Mouse (Mus musculus) cerebellum, postnatal 4 days (tissue): ENCODE results near the gene Myh14.

Experiments used
- DNase-seq, 2 experiments: peaks; one replicate each; pipeline ENCODE4 v3.0.0; 2022; ENCODE audit warnings: low spot score in 2 of 2, mixed read lengths in 1 of 2

Gene Myh14

DNA sequence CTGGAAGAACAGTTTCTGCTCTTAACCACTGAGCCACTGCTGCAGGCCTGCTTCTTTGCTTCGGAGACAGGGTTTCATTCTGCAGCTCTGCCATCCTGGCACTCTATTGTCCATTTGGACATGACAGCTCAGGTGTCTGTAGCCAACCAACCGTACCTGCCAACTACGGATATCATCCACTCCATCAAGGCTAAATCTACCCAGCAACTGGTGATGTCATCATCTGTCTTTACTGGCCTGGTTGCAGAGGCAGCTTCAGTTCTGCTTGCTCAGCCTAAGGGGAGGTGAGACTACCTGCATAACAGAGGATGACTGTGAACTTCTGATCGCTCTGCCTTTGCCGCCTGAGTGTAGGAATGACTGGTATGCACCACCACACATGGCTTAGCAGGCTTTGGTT, 1.6 kb upstream of the Myh14 start:
- no peak for DNase-seq

DNA sequence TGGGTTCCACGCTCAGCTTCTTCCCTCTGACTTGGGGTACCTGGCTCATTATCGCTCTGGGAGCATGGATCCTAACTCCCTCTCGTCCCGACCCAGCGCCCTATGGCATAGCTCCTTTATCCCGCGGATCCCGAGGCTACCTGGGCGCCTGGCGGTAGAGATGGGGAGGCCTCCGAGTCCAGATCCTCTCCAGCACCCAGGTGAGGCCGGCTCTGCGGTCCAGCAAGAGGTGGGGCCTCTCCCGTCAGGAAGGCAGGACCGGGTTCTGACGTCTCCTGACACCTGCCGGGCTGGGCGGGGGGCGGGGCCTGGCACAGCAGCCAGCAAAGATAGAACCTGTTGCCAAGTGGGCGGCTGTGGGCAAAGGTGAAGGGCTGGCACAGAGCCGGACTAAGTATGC, 1.5 kb downstream of the Myh14 start:
- DNase-seq = no peak

DNA sequence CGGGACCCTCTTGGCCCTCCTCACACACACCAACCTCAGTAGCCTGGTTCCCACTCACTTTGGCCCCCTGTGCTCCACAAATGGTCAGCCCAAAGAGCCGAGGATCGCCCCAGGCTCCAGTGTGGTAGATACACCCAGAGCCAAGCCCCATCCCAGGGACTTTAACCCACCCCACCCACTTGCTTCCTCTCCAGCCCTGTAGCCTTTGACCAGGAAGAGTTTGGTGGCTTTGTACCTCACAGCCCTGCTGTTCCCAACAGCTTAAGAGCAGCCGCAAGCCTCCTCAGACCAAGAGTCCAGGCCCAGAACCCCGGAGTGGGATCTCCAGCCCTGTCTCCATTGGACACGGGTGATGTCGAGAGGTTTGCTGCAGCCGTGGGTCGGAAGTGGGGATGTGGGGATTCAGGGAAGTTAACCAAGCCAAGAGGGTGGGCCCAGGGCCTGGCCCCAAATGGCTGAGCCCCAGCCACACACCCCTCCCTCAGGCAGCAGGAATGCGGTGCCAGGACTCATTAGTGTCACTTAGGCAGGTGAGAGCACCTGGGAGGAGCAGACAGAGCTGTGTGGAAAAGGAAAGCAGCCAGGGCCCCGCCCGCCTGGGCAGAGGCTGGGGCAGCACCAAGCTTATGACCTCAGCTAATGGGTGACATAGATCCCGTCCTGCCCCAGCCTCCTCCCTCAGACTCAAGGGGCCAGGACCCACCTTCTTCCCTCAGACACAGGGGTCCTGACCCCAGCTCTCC, 2.5 kb downstream of the Myh14 start:
- DNase-seq = no peak

DNA sequence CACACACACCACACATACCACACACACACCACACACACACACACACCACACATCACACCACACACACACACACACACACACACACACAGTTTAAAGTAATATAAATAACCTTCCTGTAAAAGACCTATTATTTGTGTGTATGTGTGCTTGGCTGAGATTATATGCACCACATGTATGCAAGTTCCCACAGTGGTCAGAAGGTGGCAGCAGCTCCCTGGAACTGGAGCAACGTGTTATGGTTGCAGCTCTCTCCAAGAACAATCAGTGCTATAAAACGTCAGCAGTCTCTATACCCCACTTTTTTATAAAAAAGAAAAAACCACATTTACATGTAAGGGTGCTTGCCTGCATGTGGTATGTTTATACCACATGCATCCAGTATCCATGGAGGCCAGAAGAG, 4.2 kb downstream of the Myh14 start:
- no peak for DNase-seq

DNA sequence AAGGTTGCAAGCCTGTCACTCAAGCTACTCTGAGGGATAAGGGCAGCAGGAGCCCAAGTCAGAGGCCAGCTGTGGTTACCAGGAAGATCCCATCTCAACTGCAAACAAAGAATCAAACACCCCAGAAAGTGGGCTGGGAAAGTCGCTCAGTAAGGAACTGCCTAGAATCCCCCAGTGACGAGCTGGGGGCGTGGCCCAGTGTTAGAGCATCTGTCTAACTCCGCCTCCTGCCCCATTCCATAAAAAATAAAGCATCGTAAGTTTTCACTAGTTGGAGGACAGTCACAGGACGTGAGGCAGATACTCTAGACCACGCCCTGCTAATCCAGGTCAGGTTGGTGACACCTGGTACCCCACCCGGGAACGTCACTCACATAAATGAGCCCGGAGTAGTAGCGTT, 5.9 kb downstream of the Myh14 start:
- no peak for DNase-seq

DNA sequence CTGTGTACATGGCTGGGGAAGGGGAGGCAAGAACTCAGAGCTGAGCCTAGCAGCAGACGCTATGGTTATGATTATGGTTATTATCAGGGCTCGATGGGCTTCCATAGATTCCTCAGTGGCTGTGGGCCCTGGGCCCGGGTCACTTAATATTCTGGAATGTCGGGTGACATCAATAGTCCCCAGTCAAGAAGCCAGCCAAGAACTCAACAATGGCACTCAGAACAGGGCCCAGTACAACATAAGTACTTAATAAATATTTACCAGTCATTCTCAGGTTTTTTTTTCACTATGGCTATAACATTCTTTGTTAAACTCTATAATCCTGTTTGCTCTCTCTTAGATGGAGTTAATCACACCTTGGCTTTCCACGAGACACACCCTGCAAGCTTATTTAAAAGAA, 7.1 kb downstream of the Myh14 start:
- no peak for DNase-seq

DNA sequence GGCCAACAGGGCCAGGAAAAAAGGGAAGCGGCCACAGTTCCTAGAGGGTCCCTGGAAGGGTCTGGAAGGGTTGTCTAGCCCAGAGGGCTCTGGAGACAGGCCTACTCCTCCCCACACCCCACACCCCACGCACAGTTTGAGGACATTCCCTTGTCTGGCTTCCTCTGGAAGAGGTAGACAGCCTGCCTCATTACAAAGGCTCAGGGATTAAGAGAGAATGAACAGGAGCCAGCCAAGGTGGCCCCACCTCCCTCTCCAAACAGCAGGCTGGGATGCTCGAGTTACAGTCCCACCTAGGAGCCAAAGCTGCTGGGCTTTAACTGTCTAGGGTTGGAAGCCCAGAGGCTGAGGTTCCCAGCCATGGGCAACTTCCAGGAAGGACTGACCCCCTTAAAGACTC, 8.1 kb downstream of the Myh14 start:
- DNase-seq = no peak

DNA sequence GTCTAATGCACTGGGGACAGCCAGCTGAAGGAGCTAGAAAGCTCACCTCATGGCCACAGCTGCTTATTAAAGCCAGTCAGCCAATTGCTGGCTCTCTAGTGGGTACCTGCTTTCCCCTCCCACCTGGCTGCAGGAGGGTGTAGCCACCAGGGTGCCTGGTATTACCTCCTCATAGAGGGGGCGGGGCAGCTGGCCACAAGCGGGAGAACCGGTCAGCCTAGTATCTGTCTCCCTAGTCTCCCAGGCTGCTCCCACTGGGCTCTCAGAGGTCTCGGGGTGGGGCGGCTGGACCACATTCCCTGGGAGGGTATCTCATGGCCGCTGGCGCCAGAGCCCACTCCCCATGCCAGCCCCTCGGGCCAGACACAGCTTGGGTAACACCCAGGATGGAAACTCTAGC, 8.5 kb downstream of the Myh14 start:
- DNase-seq = no peak

DNA sequence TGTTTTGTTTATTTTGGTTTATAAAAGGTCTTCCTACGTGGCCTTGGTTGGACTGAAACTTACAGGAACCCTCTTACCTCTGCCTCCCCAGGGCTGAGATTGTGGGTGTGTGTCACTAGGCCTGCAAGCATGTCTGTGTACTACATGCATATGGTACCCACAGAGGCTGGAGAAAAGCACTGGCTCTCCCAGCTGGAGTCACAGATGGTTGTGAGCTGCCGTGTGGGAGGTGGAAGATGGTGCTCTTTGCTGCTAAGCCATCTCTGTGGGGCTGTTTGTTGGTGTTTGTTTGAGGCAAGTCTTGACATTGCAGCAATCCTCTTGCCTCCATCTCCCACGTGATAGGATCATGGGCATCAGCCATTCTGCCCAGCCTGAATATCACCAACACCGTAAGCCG, 9.4 kb downstream of the Myh14 start:
- no peak for DNase-seq

DNA sequence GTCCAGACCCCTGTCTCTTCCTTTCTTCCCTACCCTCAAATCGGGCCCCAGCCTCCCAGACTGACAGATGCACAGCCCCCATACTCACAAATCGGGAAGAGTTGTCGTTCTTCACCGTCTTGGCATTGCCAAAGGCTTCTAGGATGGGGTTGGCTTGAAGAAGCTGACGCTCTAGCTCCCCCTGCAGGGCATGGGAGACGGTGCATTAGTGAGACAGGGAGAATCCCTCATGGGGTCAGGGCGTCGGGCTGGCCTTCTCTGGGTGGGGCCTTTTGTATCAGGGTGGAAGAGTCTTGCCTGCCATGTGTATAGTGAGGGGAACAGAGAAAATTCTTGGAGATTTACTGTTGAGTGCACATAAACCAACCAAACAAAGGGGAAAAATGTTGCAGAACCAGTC, 15.1 kb downstream of the Myh14 start:
- peak in 1 of 2 experiments; percentile 61 for DNase-seq

DNA sequence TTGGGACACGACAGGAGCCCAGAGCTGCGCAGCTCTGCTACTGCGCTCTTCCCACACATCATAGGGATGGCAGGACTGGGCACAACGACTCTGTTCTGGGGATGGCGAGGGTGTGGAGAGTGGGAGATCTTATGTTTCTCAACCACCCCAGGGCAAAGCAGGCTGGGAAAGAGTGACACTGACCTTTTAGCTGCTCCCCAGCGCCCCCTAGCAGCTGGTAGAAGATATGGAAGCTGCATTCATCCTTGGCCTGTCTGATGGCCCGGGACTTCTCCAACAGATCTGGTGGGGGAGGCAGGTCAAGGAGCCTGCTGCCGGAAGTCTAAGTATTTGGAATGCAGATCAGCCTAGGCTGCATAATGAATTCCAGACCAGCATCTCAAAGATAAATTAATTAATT, 16.9 kb downstream of the Myh14 start:
- DNase-seq = no peak

DNA sequence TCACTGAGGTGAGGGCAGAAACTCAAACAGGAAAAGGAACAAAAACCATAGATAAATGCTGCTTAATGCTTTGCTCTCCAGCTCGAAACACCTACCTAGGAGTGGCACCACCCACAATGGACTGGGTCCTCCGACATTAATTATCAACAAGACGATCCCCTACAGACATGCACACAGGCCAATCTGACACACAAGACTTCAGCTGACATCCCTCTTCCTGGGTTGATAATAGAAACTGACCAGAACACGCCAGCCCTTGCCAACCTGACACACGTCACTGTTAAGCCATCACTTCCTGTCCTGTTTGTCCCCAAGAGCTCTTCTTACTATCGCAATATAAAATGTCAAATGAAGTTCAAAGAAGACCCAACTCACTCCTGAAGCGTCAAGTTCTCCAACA, 19.2 kb downstream of the Myh14 start:
- no peak for DNase-seq

DNA sequence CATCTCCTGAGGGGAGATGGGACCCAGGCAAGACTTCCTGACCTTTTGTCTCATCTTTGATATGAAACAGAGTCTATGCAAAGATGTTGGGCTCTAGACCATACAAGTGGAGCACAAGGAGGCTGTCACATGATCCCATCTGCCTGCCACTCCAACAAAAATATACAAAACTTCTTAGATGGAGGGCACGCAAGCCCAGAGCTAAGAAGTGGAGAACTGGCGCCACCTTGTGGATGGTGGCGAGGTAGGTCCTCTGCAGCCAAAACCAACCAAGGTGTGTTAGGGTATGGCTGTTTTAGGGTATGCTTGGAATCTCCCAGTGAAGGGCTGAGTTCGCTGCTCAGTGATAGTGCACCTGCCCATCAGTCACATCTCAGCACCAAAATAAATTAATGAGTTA, 20.7 kb downstream of the Myh14 start:
- peak; percentile 60 to 76 for DNase-seq

DNA sequence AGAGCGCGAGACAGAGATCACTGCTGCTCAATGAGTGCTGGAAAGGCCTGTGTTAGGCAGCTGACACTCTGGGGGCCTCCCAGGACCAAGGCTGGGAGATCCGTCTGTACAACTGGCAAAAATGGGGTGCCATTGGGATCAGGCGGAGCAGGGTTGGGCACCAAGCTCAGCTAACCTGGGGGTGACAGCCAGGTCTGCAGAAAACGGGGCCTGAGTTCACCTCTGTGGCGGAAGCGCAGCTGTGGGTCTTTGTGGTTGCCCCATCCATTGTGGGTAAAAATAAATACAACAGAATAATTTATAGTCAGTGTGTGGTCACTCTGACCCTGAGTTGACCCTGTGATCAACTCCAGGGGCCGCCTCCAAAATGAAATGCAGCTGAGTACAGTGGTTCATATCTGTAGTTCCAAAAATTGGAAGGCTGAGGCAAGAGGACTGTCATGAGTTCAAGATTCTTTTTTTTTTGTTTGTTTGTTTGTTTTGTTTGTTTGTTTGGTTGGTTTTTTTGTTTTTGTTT, 21.5 kb downstream of the Myh14 start:
- no peak for DNase-seq

DNA sequence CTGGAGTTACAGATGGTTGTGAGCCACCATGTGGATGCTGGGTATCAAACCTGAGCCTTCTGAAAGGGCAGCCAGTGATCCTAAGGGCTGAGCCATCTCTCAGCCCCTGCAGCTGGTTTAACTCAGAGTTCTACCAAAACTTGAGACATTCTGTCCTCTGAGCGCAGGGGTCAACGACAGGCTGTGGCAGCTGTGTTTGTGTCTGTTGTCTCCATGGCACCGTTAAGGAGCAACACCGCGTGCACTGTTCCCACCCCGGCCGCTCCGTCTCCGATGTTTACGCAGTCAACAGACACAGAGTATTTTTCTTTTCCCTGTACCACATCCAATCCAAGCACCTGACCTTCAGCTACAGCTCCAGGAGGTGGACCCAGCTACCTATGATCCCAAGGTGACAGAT, 22.9 kb downstream of the Myh14 start:
- no peak for DNase-seq

DNA sequence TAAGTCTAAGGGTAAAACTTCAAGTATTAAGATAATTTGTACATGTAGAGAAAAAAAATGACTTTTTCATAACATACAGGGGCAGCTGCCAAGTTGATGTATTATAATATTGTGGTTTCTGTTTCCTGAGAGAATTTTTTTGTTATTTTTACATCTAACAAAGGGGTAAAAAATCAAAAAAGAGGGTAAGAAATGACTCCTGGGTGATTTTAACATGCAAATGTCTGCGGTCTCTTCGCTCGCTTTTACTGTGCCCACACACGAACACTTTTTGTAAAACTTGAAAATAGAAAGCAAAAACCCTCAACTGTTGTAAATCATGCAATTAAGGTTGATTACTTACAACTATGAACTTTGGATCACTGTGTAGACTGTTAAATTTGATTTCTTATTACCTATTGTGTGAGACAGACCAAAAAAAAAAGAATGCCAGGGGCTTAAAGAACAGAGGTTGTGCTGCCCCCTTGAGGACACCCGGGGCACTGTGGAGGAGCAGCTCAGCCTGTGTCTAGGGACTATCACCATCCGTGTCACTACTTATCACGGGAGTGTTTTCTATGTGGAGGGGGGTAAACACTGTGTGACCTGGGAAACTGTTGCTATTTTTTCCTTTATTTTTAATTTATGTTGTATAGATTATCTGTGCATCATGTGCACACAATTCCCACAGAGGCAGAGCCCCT, 23.5 kb downstream of the Myh14 start:
- peak; percentile 77 to 88 for DNase-seq

DNA sequence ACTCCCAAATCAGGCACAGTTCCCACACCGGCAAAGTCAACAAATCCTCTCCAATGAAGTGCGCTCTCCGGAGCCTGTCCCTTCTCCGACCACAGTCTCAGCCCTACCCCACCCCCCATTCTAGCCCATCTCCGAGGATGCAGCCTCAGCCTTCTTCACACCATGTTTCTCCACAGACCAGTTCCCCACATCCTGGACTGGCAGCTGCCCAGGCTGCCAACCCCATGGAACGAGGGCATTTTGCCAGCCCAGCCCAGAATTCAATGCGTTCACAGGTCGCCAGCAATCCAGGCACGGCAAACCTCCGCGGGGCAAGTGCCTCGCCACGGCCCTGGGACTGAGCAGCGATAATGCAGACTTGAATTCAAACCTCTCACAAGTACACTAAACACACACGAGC, 24.7 kb downstream of the Myh14 start:
- peak in 1 of 2 experiments; percentile 71 for DNase-seq

DNA sequence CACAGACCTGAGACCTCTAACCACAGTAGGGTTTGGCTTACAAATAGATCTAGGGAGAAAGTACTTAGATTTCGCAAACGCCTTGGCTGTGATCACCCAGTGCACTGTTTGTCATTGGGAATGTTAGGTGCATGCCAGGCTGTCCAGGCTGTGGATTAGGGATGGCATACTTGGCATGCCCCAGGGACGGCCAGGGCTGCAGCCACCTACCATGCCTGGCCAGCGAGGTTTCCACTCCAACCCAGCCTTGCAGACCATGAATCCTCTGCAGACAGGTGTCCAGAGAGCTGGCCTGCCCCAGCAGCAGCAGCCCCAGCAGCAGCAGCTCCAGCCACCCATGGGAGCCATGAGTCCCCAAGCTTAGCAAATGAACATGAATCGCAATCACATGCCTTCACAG, 25.4 kb downstream of the Myh14 start:
- no peak for DNase-seq

DNA sequence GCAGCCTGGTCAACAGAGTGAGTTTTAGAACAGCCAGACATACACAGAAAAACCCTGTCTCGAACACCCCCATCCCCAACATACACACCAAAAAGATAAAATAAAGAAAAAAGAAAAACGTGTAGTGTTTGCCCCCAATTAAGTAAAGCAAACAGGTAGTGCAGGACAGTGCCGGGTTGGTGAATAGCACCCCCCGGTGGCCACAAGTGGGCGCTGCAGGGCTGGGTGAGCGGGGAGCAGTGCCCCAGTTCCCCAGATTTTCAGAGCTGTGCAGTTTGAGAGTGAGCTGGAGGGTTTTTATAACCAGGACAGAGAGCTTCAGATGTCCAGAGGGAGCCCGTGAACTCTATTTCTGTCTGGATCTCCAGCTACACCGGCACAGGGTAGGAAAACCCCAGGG, 28.8 kb downstream of the Myh14 start:
- DNase-seq = peak in 1 of 2 experiments; percentile 57

DNA sequence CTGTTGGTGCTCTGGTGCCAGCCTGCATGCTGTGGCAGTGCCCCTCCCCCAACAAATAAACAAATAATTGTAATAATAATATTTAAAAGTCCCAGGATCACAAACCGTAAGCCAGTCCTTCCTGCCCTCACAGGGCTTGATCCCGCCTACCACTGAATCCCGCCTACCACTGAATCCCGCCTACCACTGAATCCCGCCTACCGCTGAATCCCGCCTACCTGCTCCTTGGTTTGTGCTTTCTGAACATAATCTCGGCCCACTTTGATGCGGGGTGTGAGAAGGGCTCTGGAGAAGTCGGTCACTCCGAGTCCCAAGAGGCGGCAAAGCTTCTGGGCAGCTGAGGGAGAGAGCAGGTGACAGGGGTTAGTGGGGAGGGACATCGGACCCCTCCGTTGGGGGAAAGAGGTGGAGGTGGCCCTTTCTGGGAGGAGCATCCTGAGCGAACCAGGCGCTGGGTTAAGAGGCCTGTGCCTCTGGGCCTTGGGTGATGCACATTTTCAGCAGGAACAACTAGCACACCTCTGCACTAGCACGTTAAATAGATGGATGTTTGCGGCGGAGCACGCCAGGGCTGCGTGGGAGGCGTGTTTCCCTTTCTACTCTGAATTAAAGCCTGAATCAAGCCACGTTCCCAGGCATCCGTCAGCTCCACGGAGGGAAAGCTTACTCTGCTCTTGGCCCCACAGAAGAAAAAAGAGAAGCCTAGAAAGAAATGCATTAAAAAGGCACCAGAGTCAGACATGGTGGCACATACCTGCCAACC, 29.6 kb downstream of the Myh14 start:
- DNase-seq = no peak

DNA sequence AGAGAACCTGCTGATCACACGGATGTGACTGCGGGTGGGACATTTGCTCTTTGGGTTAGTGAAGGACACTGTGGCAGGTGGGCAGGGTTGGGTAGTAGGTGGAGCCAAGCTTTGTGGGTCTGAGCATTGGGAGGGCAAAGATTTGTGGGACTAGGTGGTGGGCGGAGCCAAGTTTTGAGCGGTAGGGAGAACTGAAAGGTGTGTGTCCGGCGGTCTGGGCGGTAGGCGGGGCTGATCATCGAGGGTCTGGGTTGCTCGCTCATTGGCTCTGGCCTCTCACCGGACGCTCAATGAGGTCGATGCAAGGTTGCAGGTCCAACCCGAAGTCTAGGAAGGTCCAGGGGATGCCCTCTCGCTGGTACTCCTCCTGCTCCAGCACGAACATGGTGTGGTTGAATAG, 32.0 kb downstream of the Myh14 start:
- DNase-seq = no peak

DNA sequence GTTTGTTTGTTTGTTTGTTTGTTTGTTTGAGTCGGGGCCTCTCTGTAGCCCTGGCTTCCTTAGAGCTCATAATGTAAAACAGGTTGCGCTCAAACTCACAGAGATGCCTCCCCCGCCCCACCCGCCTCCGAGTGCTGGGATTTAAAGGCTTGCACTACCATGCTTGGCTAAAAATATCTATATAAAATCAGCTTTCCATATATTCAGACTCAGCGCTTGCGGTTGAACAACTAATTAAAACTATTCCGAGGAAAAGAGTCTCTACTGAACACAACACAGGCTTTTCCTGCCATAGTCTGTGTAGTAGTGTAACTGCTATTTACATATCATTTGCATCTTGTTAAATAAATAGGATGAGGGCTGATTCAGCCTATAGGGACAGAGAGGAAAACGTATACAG, 34.0 kb downstream of the Myh14 start:
- no peak for DNase-seq

DNA sequence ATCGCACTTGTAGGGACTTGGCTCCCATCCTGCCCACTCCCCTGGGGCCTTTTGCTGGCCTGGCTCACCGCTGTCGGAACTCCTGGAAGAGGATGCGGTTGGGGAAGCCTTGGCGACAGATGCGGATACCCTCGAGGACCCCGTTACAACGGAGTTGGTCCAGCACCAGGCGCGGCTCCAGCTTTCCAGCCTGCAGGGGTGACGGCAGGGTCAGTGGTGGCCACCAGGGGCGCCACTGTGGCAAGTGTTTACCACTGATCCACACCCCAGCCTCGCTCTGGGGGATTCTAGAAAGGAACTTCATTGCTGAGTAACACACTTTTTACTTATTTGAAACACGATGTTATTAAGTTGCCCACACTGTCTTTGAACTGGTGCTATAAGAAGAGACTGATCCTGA, 37.2 kb downstream of the Myh14 start:
- peak in 1 of 2 experiments; percentile 63 for DNase-seq
